Mouse (Mus musculus) kidney, adult 2 months (tissue): ENCODE measurements around the gene Hist1h2bh. TPM values are rescaled to one million over a fixed set of nuclear protein-coding genes. Genes with fewer than 3 reads are reported as not detected.
"Not testable (repeated sequence)": the region's sequence is repeated elsewhere in the genome, so short reads cannot be mapped to it uniquely, and the experiment has no call there.

Experiments
- DNase-seq: peaks from one replicate; pipeline ENCODE4 v3.0.0; 2021
- H3K27ac ChIP-seq: fragments of 200-500 bp; 2 replicates; pipeline ENCODE4 v1.5.1; 2012; ENCODE audit warnings: low read depth, low read length, control low read depth, inconsistent platforms; ENCODE audit not compliant: insufficient read depth
- H3K27me3 ChIP-seq: fragments of 200-500 bp; replicated peaks from 2 replicates; pipeline ENCODE4 v1.6.1; 2012; ENCODE audit warnings: mild to moderate bottlenecking, moderate library complexity, low read length, inconsistent platforms; ENCODE audit not compliant: control insufficient read depth, insufficient read depth
- H3K36me3 ChIP-seq: fragments of 200-500 bp; 2 replicates; pipeline ENCODE4 v1.6.1; 2012; ENCODE audit warnings: mild to moderate bottlenecking, moderate library complexity, low read length, inconsistent platforms; ENCODE audit not compliant: control insufficient read depth, insufficient read depth
- H3K4me1 ChIP-seq: fragments of 200-500 bp; 2 replicates; pipeline ENCODE4 v1.6.1; 2011; ENCODE audit warnings: low read length; ENCODE audit not compliant: control insufficient read depth, insufficient read depth
- H3K4me3 ChIP-seq: fragments of 200-500 bp; 2 replicates; pipeline ENCODE4 v1.5.1; 2011; ENCODE audit warnings: mild to moderate bottlenecking, low read depth, low read length, control low read depth; ENCODE audit not compliant: insufficient read depth
- CTCF ChIP-seq: fragments of 200-500 bp; conservative IDR thresholded peaks from 2 replicates; pipeline ENCODE4 v1.5.1; 2011; ENCODE audit warnings: low read depth, mild to moderate bottlenecking, control low read depth, low read length, moderate library complexity, mixed read lengths; ENCODE audit not compliant: insufficient read depth, insufficient read length
- POLR2A ChIP-seq: fragments of 200-500 bp; IDR thresholded peaks from one replicate; pipeline ENCODE4 v1.6.1; 2011; ENCODE audit warnings: low read depth, low read length, control low read depth
- WGBS: fragments of 180-500 bp; shearing (Covaris S2); methylation state at CpG from one replicate; pipeline ENCODE4 v1.1.7; 2018; 5-methylcytosine and 5-hydroxymethylcytosine counted together
- polyA plus RNA-seq: library from polyadenylated mRNA; depleted of rRNA; stranded (reverse); fragments of >200 nt; gene quantifications from 2 replicates; pipeline ENCODE4 v1.2.3, GENCODE M21; 2012

Hist1h2bh gene
- polyA plus RNA-seq, 1 experiment, result 0.36 TPM

DNA sequence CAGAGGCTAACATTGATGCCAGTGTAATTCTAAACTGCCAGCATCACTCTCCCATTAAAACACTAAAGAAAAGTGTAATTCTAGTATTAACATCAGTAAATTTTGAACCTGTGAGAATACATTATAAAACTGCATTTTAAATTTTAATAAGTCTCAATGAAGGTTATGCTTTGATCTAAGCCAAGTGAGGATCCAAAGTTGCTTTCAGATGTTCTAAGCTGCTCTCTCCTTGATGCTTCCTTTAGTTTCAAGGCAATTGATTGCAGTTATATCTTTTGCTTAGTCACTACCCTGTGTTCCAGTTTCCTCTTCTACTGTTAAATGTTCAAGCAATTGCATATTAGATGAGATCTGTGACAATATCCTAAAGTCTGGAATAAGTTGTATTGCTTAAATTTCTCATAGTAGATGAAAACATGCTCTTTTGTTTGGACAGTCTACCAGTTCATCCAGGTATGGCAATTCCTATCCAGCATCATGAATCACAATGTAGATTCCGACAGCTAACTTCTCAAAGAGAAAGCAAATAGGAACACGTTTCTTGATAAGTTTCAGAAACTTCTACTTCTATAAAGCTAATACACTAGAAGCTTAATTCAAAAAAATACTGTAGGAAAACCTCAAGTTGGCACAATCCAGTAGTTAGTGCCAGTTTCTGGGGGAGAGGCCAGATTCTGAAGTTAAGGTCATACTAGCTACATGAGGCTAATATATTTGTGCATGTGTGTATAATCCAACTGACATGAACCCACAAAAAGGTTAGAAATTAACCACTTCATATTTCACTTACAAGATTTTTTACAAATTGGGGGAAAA, 29.2 kb upstream of the Hist1h2bh start:
- H3K27ac ChIP-seq, result no peak overlapping the region
- H3K4me3 ChIP-seq, result no peak overlapping the region
- no peaks in the 10 kb centered on the region for H3K36me3 ChIP-seq
- WGBS, result 55% methylated on average over 2 of the region's 2 CpGs
- H3K4me1 ChIP-seq, result no peaks in the 10 kb centered on the region; the same call in 1 of the 2 replicates
- TF ChIP-seq CTCF, result no peak
- no peak for TF ChIP-seq POLR2A
- H3K27me3 ChIP-seq, result peaks cover 2% of the 10 kb centered on the region; the same call in 1 of the 2 replicates
- no peak for DNase-seq

DNA sequence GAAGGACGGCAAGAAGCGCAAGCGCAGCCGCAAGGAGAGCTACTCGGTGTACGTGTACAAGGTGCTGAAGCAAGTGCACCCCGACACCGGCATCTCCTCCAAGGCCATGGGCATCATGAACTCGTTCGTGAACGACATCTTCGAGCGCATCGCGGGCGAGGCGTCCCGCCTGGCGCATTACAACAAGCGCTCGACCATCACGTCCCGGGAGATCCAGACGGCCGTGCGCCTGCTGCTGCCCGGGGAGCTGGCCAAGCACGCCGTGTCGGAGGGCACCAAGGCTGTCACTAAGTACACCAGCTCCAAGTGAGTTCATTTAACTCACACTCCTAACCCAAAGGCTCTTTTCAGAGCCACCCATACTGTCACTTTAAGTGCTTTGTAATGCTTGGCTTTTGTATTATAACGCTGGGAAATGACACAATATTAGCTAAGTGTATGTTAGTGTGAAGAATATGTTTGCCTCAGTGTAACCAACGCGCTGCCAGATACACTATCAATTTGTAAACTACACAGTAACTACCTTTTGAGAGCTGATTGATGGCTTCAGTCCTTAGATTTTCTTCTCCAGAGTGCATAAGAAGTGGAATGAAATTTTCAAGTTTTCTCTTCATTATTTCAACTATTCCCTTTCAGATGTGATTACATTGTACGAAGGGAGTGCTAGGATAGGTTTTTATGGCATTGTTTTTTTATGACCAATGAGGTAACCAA, 28.5 kb upstream of the Hist1h2bh start:
- H3K4me1 ChIP-seq, H3K36me3 ChIP-seq, DNase-seq, H3K27me3 ChIP-seq: not testable (repeated sequence)
- 2% methylated on average over 18 of the region's 34 CpGs for WGBS
- Histone ChIP-seq H3K4me3 (peak overlapping the region; percentile 60), H3K27ac (peak overlapping the region; percentile 77)

DNA sequence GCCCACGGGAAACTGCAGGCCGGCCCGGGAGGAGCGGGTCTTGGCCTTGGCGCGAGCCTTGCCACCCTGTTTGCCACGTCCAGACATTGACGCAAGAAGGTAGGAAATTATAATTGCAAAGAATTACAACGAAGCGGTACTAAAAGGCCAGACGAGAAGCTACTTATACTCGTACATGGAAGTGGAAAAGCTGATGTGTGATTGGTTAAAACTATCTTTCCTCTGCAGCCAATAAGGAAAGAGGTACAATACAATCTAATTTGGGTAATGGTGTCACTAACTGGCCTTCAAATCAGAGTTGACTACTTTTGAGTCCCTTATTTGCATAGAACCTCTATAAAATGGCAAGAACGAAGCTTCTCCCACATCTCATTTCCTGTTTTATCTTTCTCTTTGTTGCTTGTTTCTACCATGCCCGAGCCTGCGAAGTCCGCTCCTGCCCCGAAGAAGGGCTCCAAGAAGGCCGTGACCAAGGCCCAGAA, 27.9 kb upstream of the Hist1h2bh start, which contains the start of the genes Hist1h2ae and Hist1h2bg:
Gene Hist1h2ae, minus strand, starts transcription at position 199 of the 482 bp plus-strand sequence.
Gene Hist1h2bg, plus strand, starts transcription at position 375 of the 482 bp plus-strand sequence.
- TF ChIP-seq CTCF, result no peak
- under 1% methylated on average over 18 of the region's 18 CpGs for WGBS
- DNase-seq, result peak; percentile 85
- H3K27ac ChIP-seq, result peak within 1 kb of the TSS; percentile 77
- H3K36me3 ChIP-seq, result no peaks in the 10 kb centered on the region
- peak within 1 kb of the TSS; percentile 60 for H3K4me3 ChIP-seq
- peaks cover 2% of the 10 kb centered on the region; the same call in 1 of the 2 replicates for H3K27me3 ChIP-seq
- H3K4me1 ChIP-seq, result no peaks in the 10 kb centered on the region; the same call in 1 of the 2 replicates

DNA sequence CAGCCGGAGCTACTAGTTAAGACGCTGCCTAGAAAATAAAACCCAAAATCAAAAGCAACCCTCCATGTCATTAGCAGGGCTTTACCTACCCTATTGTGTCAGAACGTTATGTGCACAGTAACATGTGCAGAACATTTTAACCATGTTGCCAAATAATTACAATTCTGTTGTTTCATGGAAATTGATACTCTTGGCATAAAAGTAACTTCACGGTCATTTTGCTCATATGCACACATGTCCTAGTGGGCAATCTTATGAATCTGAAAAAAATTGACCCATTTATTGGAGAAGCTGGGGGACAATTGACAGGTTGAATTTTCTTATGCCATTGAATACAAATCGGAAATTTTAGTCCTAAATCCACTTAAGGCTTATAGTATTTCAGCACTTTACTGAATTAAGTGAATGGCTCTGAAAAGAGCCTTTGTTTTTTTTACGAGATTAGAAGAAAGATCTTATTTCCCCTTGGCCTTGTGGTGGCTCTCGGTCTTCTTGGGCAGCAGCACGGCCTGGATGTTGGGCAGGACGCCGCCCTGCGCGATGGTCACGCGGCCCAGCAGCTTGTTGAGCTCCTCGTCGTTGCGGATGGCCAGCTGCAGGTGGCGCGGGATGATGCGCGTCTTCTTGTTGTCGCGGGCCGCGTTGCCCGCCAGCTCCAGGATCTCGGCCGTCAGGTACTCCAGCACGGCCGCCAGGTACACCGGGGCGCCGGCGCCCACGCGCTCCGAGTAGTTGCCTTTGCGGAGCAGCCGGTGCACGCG, 27.2 kb upstream of the Hist1h2bh start:
- not testable (repeated sequence) for H3K36me3 ChIP-seq, H3K27me3 ChIP-seq, H3K4me1 ChIP-seq, DNase-seq
- H3K4me3 ChIP-seq, result peak overlapping the region; percentile 41
- WGBS, result 4% methylated on average over 31 of the region's 41 CpGs
- H3K27ac ChIP-seq, result peak overlapping the region; percentile 74; the same call in 1 of the 2 replicates

DNA sequence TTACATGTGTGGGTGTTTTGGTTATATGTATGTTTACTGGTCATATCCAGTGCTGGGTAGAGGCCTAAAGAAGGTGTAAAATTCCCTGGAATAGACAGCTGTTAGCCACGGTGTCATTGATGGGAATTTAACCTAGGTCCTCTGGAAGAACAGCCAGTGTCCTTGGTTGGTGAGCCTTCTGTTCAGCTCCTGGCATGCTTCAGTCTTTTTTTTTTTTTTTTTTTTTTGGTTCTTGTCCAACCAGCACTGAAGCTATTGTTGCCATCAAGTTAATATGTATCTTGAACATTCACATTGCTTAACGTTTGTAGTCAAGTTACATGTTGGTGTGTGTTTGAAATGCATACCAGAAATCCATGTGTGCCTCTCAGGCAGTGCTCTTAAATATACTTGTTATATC, 21.3 kb upstream of the Hist1h2bh start:
- Histone ChIP-seq H3K27me3 (no peaks in the 10 kb centered on the region), H3K27ac (no peak overlapping the region), H3K4me1 (peaks cover 2% of the 10 kb centered on the region; the same call in 1 of the 2 replicates), H3K4me3 (no peak overlapping the region), H3K36me3 (no peaks in the 10 kb centered on the region)
- no peak for DNase-seq
- TF ChIP-seq CTCF (no peak), POLR2A (no peak)
- WGBS, result 58% methylated on average over 2 of the region's 2 CpGs

DNA sequence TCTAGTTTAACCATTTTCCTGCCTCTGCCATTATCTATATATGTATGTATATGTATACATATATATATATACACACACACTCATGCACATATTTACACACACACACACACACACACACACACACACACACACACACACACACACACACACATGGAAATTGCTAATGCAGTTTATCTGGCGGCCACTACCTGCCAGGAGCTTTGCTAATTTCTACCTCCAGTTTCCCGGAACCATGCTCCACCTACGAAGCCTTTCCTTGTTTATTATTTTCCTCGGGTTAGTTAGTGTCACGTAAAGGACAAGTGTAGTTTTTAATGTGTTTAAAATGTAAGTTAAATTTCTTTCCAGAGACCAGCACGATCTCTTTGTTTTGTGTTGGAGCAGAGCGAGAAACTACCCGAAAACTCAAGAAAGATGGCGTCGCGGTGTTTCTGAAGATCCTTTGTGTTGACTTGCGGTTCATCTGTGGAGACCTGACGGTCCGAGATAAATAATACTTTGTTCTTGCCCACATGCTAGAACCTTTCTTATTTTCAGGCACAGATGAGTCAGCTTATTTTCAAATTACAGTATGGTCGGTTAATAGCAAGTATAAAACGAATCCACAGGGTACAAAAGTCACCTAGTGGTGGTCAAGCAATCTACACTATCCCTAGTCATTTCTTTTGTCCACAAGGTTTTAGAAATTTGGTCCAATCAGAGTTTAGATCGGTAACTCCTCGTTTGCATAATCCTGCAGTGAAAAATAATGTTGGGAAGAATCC, 19.7 kb upstream of the Hist1h2bh start:
- 3% methylated on average over 18 of the region's 18 CpGs for WGBS
- peak; percentile 62 for DNase-seq
- H3K4me1 ChIP-seq, result peaks cover 2% of the 10 kb centered on the region; the same call in 1 of the 2 replicates
- H3K4me3 ChIP-seq, result peak overlapping the region; percentile 31
- H3K27me3 ChIP-seq, result no peaks in the 10 kb centered on the region
- TF ChIP-seq POLR2A, result no peak
- no peak for TF ChIP-seq CTCF
- H3K27ac ChIP-seq, result peak overlapping the region; percentile 61; the same call in 1 of the 2 replicates
- no peaks in the 10 kb centered on the region for H3K36me3 ChIP-seq
